In genomic region chr10:22608799-22609357, GRCm38 (mm10) we compare ENCODE assay signal across 9 mouse cellular contexts. TPM values are rescaled to one million over a fixed set of nuclear protein-coding genes. Genes with fewer than 3 reads are reported as not detected.
DNase-seq lines count a peak whose midpoint lies in the region; ATAC-seq lines count a peak whose summit lies in the region.
"Had no signal": no experiment of that assay in that cellular context is flagged by ENCODE, and none has a peak within 500 bp of the region (broad histone marks: within the 10 kb centered on the region; RNA-seq: fewer than 3 reads in every experiment).

No protein-coding gene starts in this region.

- H3K9me3 ChIP-seq in embryonic facial prominence, embryonic 13.5 days = no peaks in the 10 kb centered on the region
- no peaks in the 10 kb centered on the region for H3K9me3 ChIP-seq in intestine, embryonic 14.5 days (ENCODE audit: control insufficient read depth, low read length)

- no peak for ATAC-seq in embryonic facial prominence, embryonic 13.5 days (ENCODE audit: insufficient number of reproducible peaks, insufficient read depth, low FRiP score, low TSS enrichment, low read depth)
- ATAC-seq in intestine, embryonic 14.5 days (replicated peaks; ENCODE audit: low FRiP score, low TSS enrichment, low read depth) = no peak

- H3K4me2 ChIP-seq in embryonic facial prominence, embryonic 13.5 days = peak overlapping the region; percentile 51
- H3K4me2 ChIP-seq in intestine, embryonic 14.5 days (ENCODE audit: low read length) = peak overlapping the region; percentile 46

- DNase-seq in lung, adult 18-20 months = peak; percentile 17 to 40
- DNase-seq in lung, postnatal 25 days (ENCODE audit: low spot score) = no peak
- DNase-seq in intestine, embryonic 14.5 days (ENCODE audit: low spot score) = peak; percentile 56
- peak; percentile 5 for DNase-seq in lung, postnatal 36 days
- peak; percentile 22 for DNase-seq in right cerebral cortex, postnatal 14 days
- DNase-seq in urinary bladder, postnatal 10 days (ENCODE audit: low spot score) = no peak
- no peak for DNase-seq in liver

- H3K4me1 ChIP-seq in embryonic facial prominence, embryonic 13.5 days = peaks cover 7% of the 10 kb centered on the region; the same call in 1 of the 2 replicates
- no peaks in the 10 kb centered on the region; the same call in 1 of the 2 replicates for H3K4me1 ChIP-seq in intestine, embryonic 14.5 days (replicated peaks; ENCODE audit: control insufficient read depth, insufficient read depth, low read length)

- H3K27me3 ChIP-seq in embryonic facial prominence, embryonic 13.5 days = no peaks in the 10 kb centered on the region
- H3K27me3 ChIP-seq in intestine, embryonic 14.5 days (replicated peaks; ENCODE audit: control insufficient read depth, insufficient read depth, low read length) = no peaks in the 10 kb centered on the region

- 3% methylated on average over 11 of the region's 11 CpGs for WGBS in embryonic facial prominence, embryonic 13.5 days
- WGBS in intestine, embryonic 14.5 days = 5% methylated on average over 11 of the region's 11 CpGs

- H3K9ac ChIP-seq in embryonic facial prominence, embryonic 13.5 days = 0 out of 2 replicates have a peak overlapping the region, but pooled peaks have one; percentile 49
- H3K9ac ChIP-seq in intestine, embryonic 14.5 days (ENCODE audit: low read length) = peak overlapping the region; percentile 30; the same call in 1 of the 2 replicates
- H3K9ac ChIP-seq: liver, embryonic 14.5 days had no signal

- H3K27ac ChIP-seq in embryonic facial prominence, embryonic 13.5 days = no peak overlapping the region; the same call in 1 of the 2 replicates
- no peak overlapping the region for H3K27ac ChIP-seq in intestine, embryonic 14.5 days (ENCODE audit: low read depth)
- H3K27ac ChIP-seq: liver, embryonic 14.5 days had no signal

- peak overlapping the region; percentile 19 for H3K4me3 ChIP-seq in embryonic facial prominence, embryonic 13.5 days
- peak overlapping the region; percentile 18; the same call in 1 of the 2 replicates for H3K4me3 ChIP-seq in intestine, embryonic 14.5 days (ENCODE audit: low read depth, low read length)

- no peaks in the 10 kb centered on the region for H3K36me3 ChIP-seq in embryonic facial prominence, embryonic 13.5 days
- H3K36me3 ChIP-seq in intestine, embryonic 14.5 days (ENCODE audit: control insufficient read depth, insufficient read depth, low read length) = no peaks in the 10 kb centered on the region

RNA-seq across cellular contexts. Expression of gene Slc2a12, which starts 35.9 kb away (rescaled TPM):
- polyA plus RNA-seq in embryonic facial prominence, embryonic 13.5 days (2015; fragmentation: Nextera tagmentation; extraction: Ambion mirVana) = 3.3 and 4.4 TPM in 2 replicates
- polyA plus RNA-seq in intestine, embryonic 14.5 days (2014; fragmentation: Nextera tagmentation; extraction: Ambion mirVana) = 0.43 and 0.53 TPM in 2 replicates

Comparison
In these comparisons a context has a peak if more than half of its experiments do, and no peak if none do; other contexts are left out.
1. DNase-seq: peak in lung, adult 18-20 months (2 of 2), intestine, embryonic 14.5 days (single experiment), lung, postnatal 36 days (single experiment) and right cerebral cortex, postnatal 14 days (single experiment); none in lung, postnatal 25 days (single experiment), urinary bladder, postnatal 10 days (single experiment) and liver (single experiment).